In genomic region chr12:106139927-106140326, GRCm38 (mm10) we compare ENCODE assay signal across 22 mouse cellular contexts.
A peak's percentile ranks its signal among the peaks of the same experiment; 100 is the strongest.
DNase-seq lines count a peak whose midpoint lies in the region; ATAC-seq and TF ChIP-seq lines count a peak whose summit lies in the region.
"Had no signal": no experiment of that assay in that cellular context is flagged by ENCODE, and none has a peak within 500 bp of the region (broad histone marks: within the 10 kb centered on the region; RNA-seq: fewer than 3 reads in every experiment).

No protein-coding gene starts in this region.

- H3K9ac ChIP-seq in forebrain, embryonic 16.5 days (replicated peaks; ENCODE audit: low read depth, low read length): no peak overlapping the region
- H3K9ac ChIP-seq in forebrain, embryonic 12.5 days: no peak overlapping the region
- no peak overlapping the region for H3K9ac ChIP-seq in midbrain, embryonic 14.5 days (replicated peaks; ENCODE audit: low read length)
- H3K9ac ChIP-seq: limb, embryonic 13.5 days; liver, embryonic 14.5 days; lung, embryonic 15.5 days had no signal

- H3K4me3 ChIP-seq in forebrain, embryonic 16.5 days (replicated peaks; ENCODE audit: low read length): no peak overlapping the region
- no peak overlapping the region for H3K4me3 ChIP-seq in forebrain, embryonic 12.5 days (replicated peaks)
- peak overlapping the region; percentile 35 for H3K4me3 ChIP-seq in E14TG2a.4 (replicated peaks; ENCODE audit: low read length)
- no peak overlapping the region for H3K4me3 ChIP-seq in midbrain, embryonic 14.5 days (replicated peaks; ENCODE audit: low read depth, low read length)
- H3K4me3 ChIP-seq: limb, embryonic 13.5 days; lung, embryonic 15.5 days had no signal

- 87% methylated on average over 5 of the region's 5 CpGs for WGBS in forebrain, embryonic 16.5 days
- WGBS in forebrain, embryonic 12.5 days: 71% methylated on average over 5 of the region's 5 CpGs
- 71% methylated on average over 5 of the region's 5 CpGs for WGBS in midbrain, embryonic 14.5 days

- H3K27me3 ChIP-seq in forebrain, embryonic 16.5 days (replicated peaks; ENCODE audit: control insufficient read depth, insufficient read depth, low read length): no peaks in the 10 kb centered on the region
- no peaks in the 10 kb centered on the region for H3K27me3 ChIP-seq in forebrain, embryonic 12.5 days
- H3K27me3 ChIP-seq in E14TG2a.4 (ENCODE audit: insufficient read depth, low read length): peaks cover 5% of the 10 kb centered on the region
- H3K27me3 ChIP-seq in midbrain, embryonic 14.5 days (ENCODE audit: control insufficient read depth, insufficient read depth, low read length): no peaks in the 10 kb centered on the region
- H3K27me3 ChIP-seq: CH12.LX; limb, embryonic 13.5 days; lung, embryonic 15.5 days; Patski had no signal

- H3K27ac ChIP-seq in forebrain, embryonic 16.5 days (ENCODE audit: low read length): peak overlapping the region; percentile 35; the same call in 1 of the 2 replicates
- no peak overlapping the region for H3K27ac ChIP-seq in forebrain, embryonic 12.5 days
- 0 out of 2 replicates have a peak overlapping the region, but pooled peaks have one; percentile 20 for H3K27ac ChIP-seq in midbrain, embryonic 14.5 days (replicated peaks; ENCODE audit: low read depth, low read length)
- H3K27ac ChIP-seq: kidney, postnatal 0 days; limb, embryonic 13.5 days; liver, embryonic 14.5 days; lung, embryonic 15.5 days had no signal

- H3K36me3 ChIP-seq in forebrain, embryonic 16.5 days (ENCODE audit: control insufficient read depth, insufficient read depth): no peaks in the 10 kb centered on the region
- no peaks in the 10 kb centered on the region for H3K36me3 ChIP-seq in forebrain, embryonic 12.5 days (replicated peaks)
- no peaks in the 10 kb centered on the region for H3K36me3 ChIP-seq in E14TG2a.4 (ENCODE audit: insufficient read depth, low read length)
- H3K36me3 ChIP-seq in midbrain, embryonic 14.5 days (ENCODE audit: control insufficient read depth, insufficient read depth, low read length): no peaks in the 10 kb centered on the region
- H3K36me3 ChIP-seq: limb, embryonic 13.5 days; lung, embryonic 15.5 days had no signal

- peak; percentile 87 for DNase-seq in R1 (ENCODE audit: low read depth, low spot score)
- DNase-seq in midbrain, embryonic 14.5 days: no peak
- DNase-seq in urinary bladder, postnatal 25 days (ENCODE audit: low spot score): no peak
- no peak for DNase-seq in right cerebral cortex, postnatal 4 days
- DNase-seq: adrenal gland, postnatal 36 days; cerebellum, adult 11-12 months; cerebellum, postnatal 25 days; gastrocnemius, postnatal 36 days; kidney, adult 11 months; layer of hippocampus, postnatal 36 days; lung, postnatal 4 days; spleen, adult 18-20 months; thymus, postnatal 25 days had no signal

- H3K4me1 ChIP-seq in forebrain, embryonic 16.5 days (replicated peaks; ENCODE audit: control insufficient read depth, insufficient read depth, low read length): peaks cover 12% of the 10 kb centered on the region
- peaks cover 7% of the 10 kb centered on the region; the same call in 1 of the 2 replicates for H3K4me1 ChIP-seq in forebrain, embryonic 12.5 days
- peaks cover 62% of the 10 kb centered on the region for H3K4me1 ChIP-seq in E14TG2a.4 (replicated peaks; ENCODE audit: low read depth, low read length)
- H3K4me1 ChIP-seq in midbrain, embryonic 14.5 days (ENCODE audit: control insufficient read depth, insufficient read depth, low read length): 0 out of 2 replicates have a peak, but pooled peaks cover 8% of the 10 kb centered on the region
- H3K4me1 ChIP-seq: limb, embryonic 13.5 days; lung, embryonic 15.5 days had no signal

- no peak for ATAC-seq in forebrain, embryonic 16.5 days
- ATAC-seq in forebrain, embryonic 12.5 days (ENCODE audit: low FRiP score): no peak
- ATAC-seq in midbrain, embryonic 14.5 days (ENCODE audit: low FRiP score, low TSS enrichment): no peak
- ATAC-seq: Patski had no signal

- H3K4me2 ChIP-seq in forebrain, embryonic 16.5 days (ENCODE audit: low read length): no peak overlapping the region
- no peak overlapping the region for H3K4me2 ChIP-seq in forebrain, embryonic 12.5 days
- no peak overlapping the region for H3K4me2 ChIP-seq in midbrain, embryonic 14.5 days (ENCODE audit: low read length)
- H3K4me2 ChIP-seq: limb, embryonic 13.5 days; lung, embryonic 15.5 days had no signal

- no peaks in the 10 kb centered on the region for H3K9me3 ChIP-seq in forebrain, embryonic 16.5 days (ENCODE audit: control insufficient read depth, low read length)
- no peaks in the 10 kb centered on the region for H3K9me3 ChIP-seq in forebrain, embryonic 12.5 days
- no peaks in the 10 kb centered on the region for H3K9me3 ChIP-seq in E14TG2a.4 (ENCODE audit: low read length)
- H3K9me3 ChIP-seq in midbrain, embryonic 14.5 days (ENCODE audit: control insufficient read depth, low read length): no peaks in the 10 kb centered on the region
- H3K9me3 ChIP-seq: limb, embryonic 13.5 days; lung, embryonic 15.5 days had no signal

- no peak for TF ChIP-seq CTCF in E14TG2a.4 (conservative IDR thresholded peaks at IDR 0.05; ENCODE audit: low read length)
